Mouse (Mus musculus) liver, postnatal 0 days (tissue): ENCODE data around the gene Atrip.

Source experiments
- CTCF ChIP-seq: sonication (generic); IDR thresholded peaks from 2 replicates; pipeline ENCODE4 v1.5.1; 2016; ENCODE audit warnings: antibody characterized with exemption, low read depth
- EP300 ChIP-seq: IDR thresholded peaks from 2 replicates; pipeline ENCODE4 v1.6.1; 2016; ENCODE audit warnings: antibody characterized with exemption, low read depth, mild to moderate bottlenecking

GRCm38 (mm10) chr9:109107341-109107740 lies 33.4 kb upstream of the Atrip start:
- TF ChIP-seq CTCF (no peak), EP300 (no peak)
